In genomic region chr14:23115889-23116510, GRCm38 (mm10) we compare ENCODE assay signal across 23 mouse cellular contexts.
"Had no signal": no experiment of that assay in that cellular context is flagged by ENCODE, and none has a peak within 500 bp of the region (broad histone marks: within the 10 kb centered on the region; RNA-seq: fewer than 3 reads in every experiment).

No protein-coding gene starts in this region.

- H3K27me3 ChIP-seq: limb, embryonic 12.5 days; limb, embryonic 15.5 days; megakaryocyte, embryonic 14.5 days; neural tube, embryonic 13.5 days had no signal

- H3K4me1 ChIP-seq: megakaryocyte, embryonic 14.5 days; neural tube, embryonic 13.5 days had no signal

- H3K36me3 ChIP-seq: limb, embryonic 12.5 days; limb, embryonic 15.5 days; neural tube, embryonic 13.5 days had no signal

- H3K9ac ChIP-seq: limb, embryonic 12.5 days; limb, embryonic 15.5 days; liver, embryonic 14.5 days; liver, postnatal 0 days; lung, embryonic 14.5 days; neural tube, embryonic 13.5 days had no signal

- H3K27ac ChIP-seq: limb, embryonic 12.5 days; limb, embryonic 15.5 days; liver, embryonic 14.5 days; neural tube, embryonic 13.5 days; stomach, postnatal 0 days had no signal

- H3K4me3 ChIP-seq: limb, embryonic 12.5 days; limb, embryonic 15.5 days; megakaryocyte, embryonic 14.5 days; neural tube, embryonic 13.5 days had no signal

- H3K9me3 ChIP-seq: limb, embryonic 12.5 days; limb, embryonic 15.5 days; megakaryocyte, embryonic 14.5 days; neural tube, embryonic 13.5 days had no signal

- ATAC-seq: liver, postnatal 0 days; lung, postnatal 0 days had no signal

- DNase-seq: kidney, adult 18-20 months; kidney, adult 9 months; kidney, postnatal 14 days; kidney, postnatal 4 days; liver, postnatal 0 days; lung, embryonic 14.5 days; lung, postnatal 36 days; midbrain, embryonic 14.5 days; right cerebral cortex, adult 18-20 months; right cerebral cortex, postnatal 14 days; right cerebral cortex, postnatal 4 days; thymus, adult 2 months; thymus, postnatal 14 days; thymus, postnatal 4 days had no signal

- H3K4me2 ChIP-seq: limb, embryonic 12.5 days; limb, embryonic 15.5 days; liver, embryonic 11.5 days; lung, embryonic 14.5 days; midbrain, embryonic 11.5 days; neural tube, embryonic 13.5 days had no signal
